Mouse (Mus musculus): ENCODE results near the gene Wdr82. TPM values are rescaled to one million over a fixed set of nuclear protein-coding genes. Genes with fewer than 3 reads are reported as not detected.

The Wdr82 gene
- 48.0 and 56.3 TPM in 2 replicates for polyA plus RNA-seq (2012; rRNA removed)

DNA sequence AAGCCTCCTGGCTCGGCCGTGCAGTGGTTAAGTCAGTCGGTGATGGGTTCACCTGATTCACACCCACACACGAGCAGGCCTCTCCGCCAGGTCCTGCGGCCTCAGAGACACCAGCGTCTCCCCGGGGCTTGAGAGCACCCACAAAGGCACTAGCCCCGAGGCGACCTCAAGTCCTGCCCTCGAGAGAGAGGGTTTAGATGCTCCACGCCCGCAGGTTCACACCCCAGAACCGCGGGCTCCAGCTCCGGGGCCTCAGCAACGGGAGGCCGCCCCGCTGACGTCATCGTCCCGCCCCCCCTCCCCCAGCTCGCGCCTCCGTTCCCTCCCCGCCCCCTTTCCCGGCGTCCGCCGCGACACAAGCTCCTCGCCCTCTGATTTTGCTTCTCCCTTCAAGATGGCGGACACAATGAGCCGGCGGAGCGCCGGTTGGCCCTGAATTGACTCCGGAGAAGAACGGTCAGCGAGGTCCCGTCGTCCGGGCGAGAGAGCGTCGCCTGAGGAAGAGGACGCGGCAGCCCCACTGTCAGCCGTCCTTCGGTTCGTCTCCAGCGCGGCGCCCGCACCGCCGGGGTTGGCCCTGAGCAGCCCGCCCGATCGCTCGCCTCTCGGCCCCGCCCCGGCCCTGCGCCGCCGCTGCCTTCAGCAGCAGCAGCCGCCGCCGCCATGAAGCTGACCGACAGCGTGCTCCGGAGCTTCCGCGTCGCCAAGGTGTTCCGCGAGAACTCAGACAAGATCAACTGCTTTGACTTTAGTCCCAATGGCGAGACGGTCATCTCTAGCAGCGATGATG, at the start of gene Wdr82:
Gene Wdr82, plus strand, starts transcription at position 373 of the 790 bp plus-strand sequence.
- DNase-seq (ENCODE audit: low read depth, low spot score), result peak; percentile 76
- WGBS, result under 1% methylated on average over 81 of the region's 81 CpGs

DNA sequence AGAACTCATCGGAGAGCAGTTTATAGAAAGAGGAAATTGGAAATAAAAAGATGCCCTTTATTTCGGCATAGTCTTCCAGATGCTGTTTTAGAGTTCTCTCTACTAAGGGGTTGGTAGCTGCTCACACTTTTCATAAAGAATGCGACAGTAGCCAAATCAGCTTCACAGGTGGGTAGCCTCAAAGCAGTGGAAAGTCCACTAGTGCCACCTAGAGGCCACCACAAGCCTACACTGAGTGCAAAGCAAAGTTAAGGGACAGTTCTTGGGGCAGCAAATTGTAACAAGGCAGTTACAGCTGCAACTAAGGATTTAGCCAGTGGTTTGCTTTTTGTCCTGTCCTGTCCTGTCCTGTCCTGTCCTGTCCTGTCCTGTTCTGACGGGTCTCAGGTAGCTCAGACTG, 47.1 kb upstream of the Wdr82 start:
- WGBS, result 43% methylated on average over 4 of the region's 4 CpGs
- no peak for DNase-seq (ENCODE audit: low read depth, low spot score)

DNA sequence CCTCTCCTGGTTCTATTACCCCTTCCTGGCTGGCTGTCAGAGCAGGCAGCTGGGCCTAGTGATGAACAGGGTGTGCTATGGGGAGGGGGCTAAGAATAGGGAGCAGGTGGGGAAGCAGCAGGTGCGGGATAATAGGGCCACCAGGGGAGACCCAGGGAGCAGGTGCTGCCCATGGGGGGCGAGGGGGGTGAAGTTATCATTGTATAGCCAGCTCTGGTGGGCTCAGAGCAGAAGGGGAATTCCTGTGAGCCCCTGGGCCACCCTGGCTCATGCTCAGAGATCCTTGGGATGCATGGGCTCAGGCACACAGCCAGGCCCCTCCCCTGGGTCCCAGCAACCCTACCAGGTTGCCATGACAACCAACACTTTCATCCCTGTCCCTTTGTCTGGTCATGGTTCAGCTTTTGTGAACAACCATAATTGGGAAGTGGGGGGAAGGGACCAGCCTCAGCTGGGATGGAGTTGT, 43.9 kb upstream of the Wdr82 start:
- 45% methylated on average over 2 of the region's 2 CpGs for WGBS
- DNase-seq (ENCODE audit: low read depth, low spot score), result no peak

DNA sequence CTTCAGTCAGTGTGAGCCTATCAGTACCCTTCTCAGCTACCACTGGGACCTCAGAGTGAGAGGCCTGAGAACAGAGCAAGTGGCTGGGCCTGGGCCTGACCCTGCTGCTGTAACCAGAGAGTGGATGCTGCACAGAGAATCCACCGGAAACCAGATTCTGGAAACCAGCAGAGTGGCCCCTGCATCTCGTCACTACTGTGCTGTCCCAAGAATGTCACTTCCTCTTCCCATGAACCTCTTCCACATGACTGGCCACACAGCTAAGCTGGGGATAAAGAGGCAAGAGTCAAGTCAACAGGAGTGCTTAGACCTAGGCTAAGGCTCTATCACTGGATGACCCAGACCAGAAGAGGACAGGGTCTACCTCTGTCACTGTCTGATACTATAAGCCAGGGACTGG, 41.7 kb upstream of the Wdr82 start:
- 71% methylated on average over 2 of the region's 2 CpGs for WGBS
- DNase-seq (ENCODE audit: low read depth, low spot score), result no peak

DNA sequence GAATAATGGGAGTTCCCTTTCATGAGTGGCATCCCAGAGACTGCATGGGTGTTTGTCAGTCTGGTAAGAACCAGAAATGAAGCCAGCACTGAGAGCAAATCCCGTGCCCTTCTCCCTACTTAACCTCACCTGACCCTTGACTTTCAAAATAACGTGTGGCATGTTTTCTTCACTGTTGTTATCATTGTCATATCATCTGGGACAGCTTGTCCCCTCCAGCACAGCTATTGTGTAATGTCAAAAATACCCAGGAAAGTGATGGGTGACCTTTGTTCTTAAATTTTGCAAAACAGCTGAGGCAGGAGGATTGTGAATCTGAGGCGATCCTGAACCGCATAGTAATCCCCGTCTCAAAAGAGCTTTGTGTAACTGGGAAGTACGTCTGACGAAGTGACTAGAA, 40.5 kb upstream of the Wdr82 start:
- WGBS, result 79% methylated on average over 7 of the region's 7 CpGs
- DNase-seq (ENCODE audit: low read depth, low spot score), result no peak

DNA sequence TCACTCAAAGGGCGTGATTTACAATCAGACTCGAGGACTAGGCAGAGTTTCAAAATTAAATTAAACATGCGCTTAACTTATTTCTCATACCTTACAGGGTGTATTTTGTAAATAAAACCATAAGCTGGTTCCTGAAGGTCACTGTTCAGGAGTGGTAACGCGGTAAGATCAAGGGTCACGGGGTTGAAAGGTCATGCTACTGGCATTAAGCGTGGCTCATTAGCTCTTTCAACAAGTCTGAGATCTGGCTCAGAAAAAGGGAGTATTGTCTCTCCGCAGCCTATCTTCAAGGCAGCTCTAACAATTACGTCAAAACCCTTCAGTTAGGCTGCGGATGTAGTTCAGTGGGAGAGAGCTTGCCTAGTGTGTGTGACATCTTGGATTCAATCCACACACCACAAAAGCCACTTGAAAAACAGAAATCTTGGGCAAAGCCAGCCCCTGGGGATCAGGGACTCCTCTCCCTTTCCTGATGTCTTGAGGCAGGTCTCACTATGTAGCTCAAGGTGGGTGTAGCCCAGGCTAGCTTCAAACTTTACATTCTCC, 33.0 kb upstream of the Wdr82 start:
- no peak for DNase-seq (ENCODE audit: low read depth, low spot score)
- 61% methylated on average over 10 of the region's 10 CpGs for WGBS

DNA sequence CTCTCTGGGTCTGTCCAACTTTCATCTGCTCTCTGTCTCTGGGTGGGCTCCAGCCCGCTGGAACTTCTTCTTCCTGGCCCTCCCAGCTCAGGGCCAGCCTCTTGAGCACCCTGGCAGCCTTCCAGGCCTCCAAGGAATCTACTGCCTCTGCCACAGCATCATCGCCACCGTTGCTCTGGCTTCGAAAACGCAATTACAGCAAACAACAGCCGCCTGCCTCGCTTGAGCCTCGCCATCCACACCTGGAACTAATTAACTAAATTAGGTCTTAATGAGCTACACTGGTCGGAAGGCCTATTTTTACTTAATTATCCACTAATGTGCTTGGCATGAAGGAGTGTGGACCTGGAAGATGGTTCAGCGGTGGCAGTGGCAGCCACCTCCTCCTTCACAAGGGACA, 31.0 kb upstream of the Wdr82 start:
- no peak for DNase-seq (ENCODE audit: low read depth, low spot score)
- 56% methylated on average over 10 of the region's 10 CpGs for WGBS

DNA sequence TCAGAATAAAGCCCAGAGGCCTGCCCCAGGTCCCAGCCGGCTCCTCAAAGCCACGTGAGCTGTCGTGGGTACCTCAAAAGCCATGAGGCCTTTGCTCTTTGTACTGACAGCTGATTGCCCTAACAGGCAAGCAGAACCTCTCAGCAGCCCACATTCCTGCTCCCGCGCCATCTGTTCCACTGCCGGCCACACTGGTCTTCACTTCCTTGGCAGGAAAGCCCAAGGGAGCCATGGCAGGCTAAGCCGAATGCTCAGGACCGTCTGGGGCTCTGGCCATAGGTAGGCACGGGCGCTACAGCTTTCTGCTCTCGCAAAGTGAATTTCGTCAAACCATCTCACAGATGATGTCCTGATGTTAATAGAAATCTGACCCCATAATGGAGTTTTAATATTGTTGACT, 28.8 kb upstream of the Wdr82 start:
- WGBS, result 82% methylated on average over 12 of the region's 12 CpGs
- no peak for DNase-seq (ENCODE audit: low read depth, low spot score)

DNA sequence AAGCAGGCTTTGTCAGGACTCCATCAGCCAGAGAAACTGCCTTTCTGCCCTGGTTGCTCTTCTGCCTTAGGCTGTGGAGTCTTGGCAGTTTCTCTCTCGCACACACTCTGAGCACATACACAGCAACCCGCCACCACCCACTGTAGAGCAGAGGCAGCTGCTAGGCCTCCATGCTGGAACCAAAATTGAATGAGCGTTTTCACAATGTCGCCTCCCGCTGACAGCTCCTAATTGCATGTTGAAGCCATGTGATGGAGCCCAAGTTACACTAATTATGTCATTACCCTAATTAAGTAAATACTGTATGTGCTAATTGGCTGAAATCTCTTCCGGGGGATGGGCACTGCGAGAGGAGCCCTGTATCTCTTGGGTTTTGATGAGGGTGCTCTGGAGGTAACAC, 26.6 kb upstream of the Wdr82 start:
- WGBS, result 84% methylated on average over 7 of the region's 7 CpGs
- no peak for DNase-seq (ENCODE audit: low read depth, low spot score)

DNA sequence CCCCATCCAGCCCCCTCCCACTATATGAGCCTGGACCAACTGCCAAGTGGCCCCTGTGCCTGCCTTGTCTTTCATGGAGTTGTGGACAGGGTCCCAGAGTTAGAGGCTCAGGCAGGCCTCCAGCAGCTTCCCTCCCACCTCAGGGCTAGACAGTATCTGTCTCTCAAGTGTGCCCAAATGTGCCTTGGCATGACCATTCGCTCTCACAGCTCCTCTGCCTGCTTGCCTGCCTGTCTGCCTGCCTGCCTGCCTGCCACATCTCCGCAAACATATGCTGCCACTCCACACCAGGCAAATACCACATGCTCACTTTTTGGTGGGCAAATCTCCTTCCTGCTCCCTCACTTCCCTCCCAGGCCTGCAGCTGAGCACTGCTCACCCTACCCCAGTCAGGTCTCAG, 25.1 kb upstream of the Wdr82 start:
- no peak for DNase-seq (ENCODE audit: low read depth, low spot score)
- 73% methylated on average over 2 of the region's 2 CpGs for WGBS

DNA sequence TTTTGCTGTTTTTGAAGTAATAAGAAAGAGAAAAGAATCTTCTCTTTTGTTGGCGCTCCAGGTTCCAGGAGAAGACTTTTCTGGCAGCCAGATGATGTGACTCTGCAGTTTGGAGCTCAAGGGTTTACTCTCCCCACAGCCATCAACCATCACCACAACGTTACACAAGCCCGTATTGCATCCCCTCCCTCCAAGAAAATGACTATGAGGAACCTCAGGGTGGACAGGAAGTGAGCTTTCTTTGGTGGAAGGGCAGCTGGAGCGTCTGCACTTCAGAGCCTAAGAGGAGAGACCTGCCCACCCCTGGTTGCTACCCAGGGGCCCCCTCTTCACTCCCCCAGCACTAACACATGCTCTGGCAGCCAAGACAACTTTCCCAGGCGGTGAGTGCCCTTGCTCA, 23.4 kb upstream of the Wdr82 start:
- DNase-seq (ENCODE audit: low read depth, low spot score), result no peak
- WGBS, result 28% methylated on average over 5 of the region's 5 CpGs

DNA sequence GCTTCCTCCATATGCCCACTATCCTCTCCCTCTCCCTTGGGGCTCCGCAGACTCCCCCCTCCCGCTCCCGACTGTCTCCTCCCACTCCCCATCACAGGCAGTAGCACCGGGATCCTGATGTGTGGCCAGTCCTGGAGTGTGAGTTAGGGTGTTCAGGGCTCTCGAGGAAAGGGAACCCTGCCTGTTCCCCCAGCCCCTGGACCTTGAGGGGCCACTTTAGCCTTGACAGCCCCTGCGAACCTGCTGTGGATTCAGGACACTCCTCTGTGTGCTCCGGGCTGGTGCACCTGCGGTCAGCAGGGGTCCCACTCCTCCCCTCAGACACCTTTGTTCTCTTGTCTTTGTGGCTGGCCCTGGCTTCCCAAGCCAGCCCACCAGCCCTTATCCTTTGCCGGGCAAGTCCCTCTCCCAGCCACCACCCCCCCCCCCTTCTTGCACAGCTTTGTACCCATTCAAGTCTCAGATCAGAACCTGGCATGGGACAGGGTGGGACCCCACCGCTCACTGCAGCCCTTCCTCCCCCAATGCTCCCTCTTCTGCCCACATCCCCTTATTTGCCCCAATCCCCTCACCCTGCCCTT, 22.8 kb upstream of the Wdr82 start:
- WGBS, result 9% methylated on average over 10 of the region's 10 CpGs

DNA sequence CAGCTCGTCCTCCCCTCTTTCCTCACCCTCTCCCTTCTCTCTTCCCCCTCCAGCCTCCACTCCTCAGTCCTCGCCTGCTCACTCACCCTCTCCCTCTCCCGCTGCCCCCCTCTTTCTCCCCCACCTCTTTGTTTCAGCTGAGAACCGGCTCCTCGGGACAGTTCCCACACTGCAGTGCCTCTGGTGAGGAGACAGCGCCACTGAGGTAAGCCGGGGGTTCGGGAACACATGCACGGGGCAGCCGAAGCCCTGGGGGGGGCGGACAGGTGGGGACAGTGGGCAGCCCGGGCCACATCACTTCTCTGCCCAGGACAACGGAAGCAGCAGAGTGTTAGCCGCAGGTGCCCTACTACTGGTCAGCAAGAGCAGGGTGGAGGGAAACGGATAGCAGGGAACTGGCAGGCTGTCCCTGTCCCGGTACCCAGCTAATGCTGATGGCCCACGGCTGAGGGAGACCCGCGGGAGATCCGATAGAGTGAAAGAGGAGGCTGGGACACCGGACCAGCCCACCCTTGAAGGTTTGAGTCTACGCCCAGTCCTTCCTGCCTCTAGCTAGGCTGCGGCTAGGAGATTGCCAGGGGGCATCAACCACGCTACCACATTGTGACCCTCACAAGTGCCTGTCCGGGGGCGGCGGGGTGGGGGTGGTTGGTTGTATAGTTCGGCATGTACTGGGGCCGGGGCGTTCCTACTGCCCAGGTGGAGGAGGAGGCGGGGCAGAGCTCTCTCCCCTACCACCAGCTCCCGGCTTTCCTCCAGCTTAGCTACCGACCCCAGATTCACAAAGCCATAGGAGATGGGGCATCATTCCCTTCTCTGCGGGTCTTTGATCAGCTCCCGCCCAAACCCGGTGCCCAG, 22.0 kb upstream of the Wdr82 start:
- no peak for DNase-seq (ENCODE audit: low read depth, low spot score)
- 1% methylated on average over 36 of the region's 36 CpGs for WGBS

More for the DNA sequence above, 22.8 kb upstream of the Wdr82 start:
- no peak for DNase-seq (ENCODE audit: low read depth, low spot score)

DNA sequence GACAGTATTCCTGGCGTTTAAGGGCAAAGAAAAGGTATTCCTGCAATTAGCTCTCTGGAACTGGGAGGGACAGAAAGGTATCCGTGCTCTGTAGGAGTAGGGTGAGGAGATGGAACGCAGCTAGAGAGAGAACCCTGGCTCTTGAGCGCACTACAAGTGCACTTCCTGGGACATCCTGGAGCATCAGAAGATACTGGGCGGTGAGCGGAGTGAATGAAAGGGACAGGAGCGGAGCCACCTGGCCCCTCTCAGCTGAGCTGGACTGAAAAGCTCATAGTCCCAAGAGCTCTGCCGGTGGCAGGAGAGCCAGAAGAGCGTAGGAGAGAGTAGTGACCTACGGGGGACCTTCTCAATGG, 21.4 kb upstream of the Wdr82 start:
- no peak for DNase-seq (ENCODE audit: low read depth, low spot score)
- WGBS, result 24% methylated on average over 10 of the region's 10 CpGs

DNA sequence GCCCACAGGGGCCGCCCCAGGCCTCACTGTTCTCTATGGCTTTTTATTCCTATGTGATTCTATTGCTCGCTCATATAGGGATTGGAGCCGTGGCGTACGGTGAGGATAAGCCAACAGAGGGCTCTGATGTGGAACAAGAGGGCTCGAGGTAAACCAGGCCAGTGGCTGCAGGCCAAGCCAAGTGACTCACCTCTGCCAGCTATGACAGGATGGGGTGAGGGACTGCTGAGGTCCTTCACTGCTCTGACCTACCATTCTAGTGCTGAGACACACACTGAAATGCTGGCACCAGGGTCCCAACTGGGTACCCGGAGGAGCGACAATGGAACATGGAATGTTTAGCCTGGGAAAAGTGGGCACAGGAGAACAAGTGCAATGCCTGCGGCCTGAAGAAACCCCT, 16.6 kb upstream of the Wdr82 start:
- WGBS, result 80% methylated on average over 9 of the region's 9 CpGs
- no peak for DNase-seq (ENCODE audit: low read depth, low spot score)

DNA sequence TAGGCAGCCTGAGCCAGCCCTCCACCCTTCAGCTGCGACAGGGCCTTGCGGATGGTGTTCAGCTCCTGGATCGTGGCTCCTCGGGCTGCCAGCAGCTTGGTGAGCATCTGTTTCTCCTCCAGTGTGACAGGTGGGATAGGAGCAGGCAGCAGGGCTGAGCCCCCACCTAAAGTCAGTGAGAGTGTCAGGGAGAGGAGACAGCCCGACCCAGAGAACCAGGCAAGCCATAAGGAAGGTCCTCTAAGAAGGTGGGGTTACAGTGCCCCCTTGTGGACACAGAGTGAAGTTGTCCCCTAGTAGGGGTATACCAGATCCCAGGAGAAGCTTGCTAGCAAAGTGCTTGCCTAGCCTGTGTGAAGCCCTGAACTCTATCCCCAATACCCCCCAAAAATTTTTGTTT, 14.3 kb upstream of the Wdr82 start:
- WGBS, result 66% methylated on average over 5 of the region's 5 CpGs
- no peak for DNase-seq (ENCODE audit: low read depth, low spot score)

DNA sequence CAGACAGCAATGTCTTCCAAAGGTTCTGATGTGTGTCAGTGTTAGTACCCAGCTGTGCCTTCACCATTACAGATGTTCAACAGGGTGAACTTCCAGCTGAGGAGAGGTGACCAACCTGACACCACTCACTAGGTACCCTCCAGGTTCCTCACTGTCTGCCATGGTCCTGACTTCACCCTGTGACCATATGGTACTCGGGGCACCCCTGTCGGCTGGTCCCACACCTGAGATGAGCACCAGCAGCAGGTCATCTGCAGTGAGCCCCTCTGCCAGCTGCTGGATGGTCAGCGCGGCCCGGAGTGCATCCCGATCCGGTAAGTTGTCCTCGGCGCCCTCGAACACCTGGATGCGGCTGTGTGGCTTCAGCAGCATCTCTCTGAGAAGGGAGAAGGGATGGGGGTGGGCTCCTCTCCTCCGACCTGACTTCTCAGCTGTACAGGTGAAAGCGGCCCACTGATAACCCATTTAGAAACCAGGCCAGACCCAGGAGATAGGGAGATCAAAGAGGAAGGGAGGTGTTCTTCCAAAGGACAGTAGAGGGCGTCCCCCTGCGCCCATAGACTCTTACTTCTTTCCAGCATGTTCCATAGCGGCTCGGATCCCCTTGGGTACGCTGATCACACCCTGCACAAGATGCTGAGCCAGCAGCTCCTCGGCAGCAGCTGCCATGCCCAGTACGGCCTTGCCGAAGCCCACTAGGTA, 13.7 kb upstream of the Wdr82 start:
- DNase-seq (ENCODE audit: low read depth, low spot score), result no peak
- WGBS, result 87% methylated on average over 21 of the region's 21 CpGs

DNA sequence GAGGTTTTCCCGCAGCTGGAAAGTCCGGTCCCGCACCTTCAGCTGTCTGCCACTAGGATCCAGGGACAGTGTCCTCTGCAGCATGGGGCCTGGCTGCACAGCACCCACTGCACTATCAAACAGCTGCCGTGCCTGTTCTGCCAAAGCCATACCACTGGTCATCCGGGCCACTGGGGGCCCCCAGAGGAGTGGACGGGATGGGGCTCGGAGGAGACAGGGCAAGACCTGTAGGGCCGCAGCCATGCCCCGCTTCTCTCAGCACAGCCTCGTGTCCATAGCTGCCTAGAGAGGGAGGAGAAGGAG, 13.2 kb upstream of the Wdr82 start:
- no peak for DNase-seq (ENCODE audit: low read depth, low spot score)
- WGBS, result 88% methylated on average over 10 of the region's 10 CpGs

DNA sequence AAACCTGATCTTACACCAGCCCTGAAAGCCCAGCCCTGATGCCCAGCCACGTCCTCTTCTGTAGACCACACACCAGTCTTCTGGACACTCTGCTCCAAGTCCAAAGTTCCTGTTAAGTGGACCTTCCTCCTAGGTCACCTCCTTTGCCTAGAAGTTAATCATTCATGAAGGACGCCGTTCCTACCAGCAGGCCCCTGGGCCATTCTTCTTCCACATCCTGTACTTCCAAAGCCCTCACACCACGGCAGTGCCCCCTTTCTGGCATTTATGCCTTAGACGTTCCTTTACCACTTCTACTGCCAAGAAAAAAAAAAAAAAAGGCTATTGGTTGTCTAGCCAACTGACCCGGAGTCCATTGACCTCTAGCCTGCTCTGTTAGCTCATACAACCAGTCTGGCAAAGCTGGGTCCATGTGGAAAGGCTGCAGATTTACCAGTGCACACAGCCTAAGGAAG, 12.7 kb upstream of the Wdr82 start, which contains the start of gene Glyctk:
Gene Glyctk, minus strand, starts transcription at position 102 of the 455 bp plus-strand sequence.
- WGBS, result 51% methylated on average over 6 of the region's 6 CpGs
- DNase-seq (ENCODE audit: low read depth, low spot score), result no peak

DNA sequence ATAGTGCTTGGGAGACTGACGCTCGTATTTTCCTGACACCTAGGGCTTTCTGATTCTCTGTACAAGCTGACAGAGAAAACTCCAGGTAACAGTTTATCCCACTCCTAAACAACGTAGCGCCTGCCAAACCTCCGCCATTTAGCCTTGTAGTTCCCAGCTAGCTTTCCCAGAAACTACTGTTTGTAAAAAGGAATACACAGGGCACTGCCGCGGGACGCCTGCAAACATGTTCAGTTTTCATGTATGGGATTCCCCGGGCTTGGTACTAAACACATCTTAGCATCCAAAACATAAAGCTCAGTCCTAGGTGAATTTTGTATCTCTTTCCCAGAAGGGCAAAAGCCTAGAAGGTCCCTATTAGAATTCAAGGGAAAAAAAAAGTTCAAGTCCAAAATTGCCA, 11.5 kb upstream of the Wdr82 start:
- 85% methylated on average over 9 of the region's 9 CpGs for WGBS
- no peak for DNase-seq (ENCODE audit: low read depth, low spot score)
